Mouse (Mus musculus): ENCODE results near the gene Btnl1. TPM values are rescaled to one million over a fixed set of nuclear protein-coding genes. Genes with fewer than 3 reads are reported as not detected.

The Btnl1 gene
- not detected in 2 replicates for polyA plus RNA-seq (2016; fragmentation: Nextera tagmentation; extraction: Ambion mirVana)

GRCm38 (mm10) chr17:34376847-34377246, at the start of gene Btnl1:
Gene Btnl1, plus strand, starts transcription at chr17:34377132.
- Histone ChIP-seq H3K36me3 (replicated peaks) (no peaks in the 10 kb centered on the region), H3K9me3 (no peaks in the 10 kb centered on the region), H3K4me3 (no peak within 1 kb of the TSS), H3K27me3 (replicated peaks; ENCODE audit: low read depth, poor library complexity, severe bottlenecking) (no peaks in the 10 kb centered on the region; the same call in 1 of the 2 replicates), H3K4me1 (no peaks in the 10 kb centered on the region), H3K27ac (replicated peaks) (no peak within 1 kb of the TSS)
- WGBS, result 78% methylated on average over 2 of the region's 2 CpGs
- DNase-seq (ENCODE audit: low spot score), result no peak

GRCm38 (mm10) chr17:34329807-34330206, 47.1 kb upstream of the Btnl1 start:
- H3K36me3 ChIP-seq (replicated peaks), result no peaks in the 10 kb centered on the region
- H3K4me3 ChIP-seq, result no peak overlapping the region
- DNase-seq (ENCODE audit: low spot score), result no peak
- H3K4me1 ChIP-seq, result 0 out of 2 replicates have a peak, but pooled peaks cover 4% of the 10 kb centered on the region
- WGBS, result 77% methylated on average over 2 of the region's 2 CpGs
- no peaks in the 10 kb centered on the region for H3K27me3 ChIP-seq (replicated peaks; ENCODE audit: low read depth, poor library complexity, severe bottlenecking)
- no peaks in the 10 kb centered on the region for H3K9me3 ChIP-seq
- no peak overlapping the region for H3K27ac ChIP-seq (replicated peaks)

GRCm38 (mm10) chr17:34331200-34331599, 45.7 kb upstream of the Btnl1 start:
- H3K36me3 ChIP-seq (replicated peaks), result no peaks in the 10 kb centered on the region
- DNase-seq (ENCODE audit: low spot score), result no peak
- H3K4me1 ChIP-seq, result 0 out of 2 replicates have a peak, but pooled peaks cover 4% of the 10 kb centered on the region
- WGBS, result 95% methylated on average over 1 of the region's 1 CpGs
- H3K4me3 ChIP-seq, result no peak overlapping the region
- no peaks in the 10 kb centered on the region for H3K27me3 ChIP-seq (replicated peaks; ENCODE audit: low read depth, poor library complexity, severe bottlenecking)
- H3K9me3 ChIP-seq, result no peaks in the 10 kb centered on the region
- H3K27ac ChIP-seq (replicated peaks), result no peak overlapping the region

- H3K9me3 ChIP-seq, result no peaks in the 10 kb centered on the region
- no peaks in the 10 kb centered on the region for H3K27me3 ChIP-seq (replicated peaks; ENCODE audit: low read depth, poor library complexity, severe bottlenecking)
- H3K27ac ChIP-seq (replicated peaks), result no peak overlapping the region
- no peak for DNase-seq (ENCODE audit: low spot score)
- H3K36me3 ChIP-seq (replicated peaks), result no peaks in the 10 kb centered on the region
- WGBS, result 55% methylated on average over 3 of the region's 3 CpGs
- no peaks in the 10 kb centered on the region for H3K4me1 ChIP-seq
- H3K4me3 ChIP-seq, result no peak overlapping the region
Measured at GRCm38 (mm10) chr17:34340619-34341402, 36.1 kb upstream of the Btnl1 start.

- DNase-seq (ENCODE audit: low spot score), result no peak
- WGBS, result 86% methylated on average over 4 of the region's 4 CpGs
- no peaks in the 10 kb centered on the region for H3K36me3 ChIP-seq (replicated peaks)
- no peaks in the 10 kb centered on the region for H3K27me3 ChIP-seq (replicated peaks; ENCODE audit: low read depth, poor library complexity, severe bottlenecking)
- no peak overlapping the region for H3K4me3 ChIP-seq
- H3K4me1 ChIP-seq, result no peaks in the 10 kb centered on the region
- H3K27ac ChIP-seq (replicated peaks), result no peak overlapping the region
- H3K9me3 ChIP-seq, result no peaks in the 10 kb centered on the region
Measured at GRCm38 (mm10) chr17:34344882-34345281, 32.0 kb upstream of the Btnl1 start.

GRCm38 (mm10) chr17:34345486-34345885, 31.4 kb upstream of the Btnl1 start:
- WGBS, result 85% methylated on average over 7 of the region's 7 CpGs
- H3K36me3 ChIP-seq (replicated peaks), result no peaks in the 10 kb centered on the region
- no peak overlapping the region for H3K27ac ChIP-seq (replicated peaks)
- no peaks in the 10 kb centered on the region for H3K27me3 ChIP-seq (replicated peaks; ENCODE audit: low read depth, poor library complexity, severe bottlenecking)
- H3K4me3 ChIP-seq, result no peak overlapping the region
- no peak for DNase-seq (ENCODE audit: low spot score)
- H3K4me1 ChIP-seq, result no peaks in the 10 kb centered on the region
- H3K9me3 ChIP-seq, result no peaks in the 10 kb centered on the region

- no peaks in the 10 kb centered on the region for H3K4me1 ChIP-seq
- WGBS, result 75% methylated on average over 3 of the region's 3 CpGs
- DNase-seq (ENCODE audit: low spot score), result no peak
- no peaks in the 10 kb centered on the region for H3K36me3 ChIP-seq (replicated peaks)
- no peak overlapping the region for H3K4me3 ChIP-seq
- H3K9me3 ChIP-seq, result no peaks in the 10 kb centered on the region
- no peak overlapping the region for H3K27ac ChIP-seq (replicated peaks)
- H3K27me3 ChIP-seq (replicated peaks; ENCODE audit: low read depth, poor library complexity, severe bottlenecking), result no peaks in the 10 kb centered on the region
Measured at GRCm38 (mm10) chr17:34346041-34346440, 30.9 kb upstream of the Btnl1 start.

- H3K4me1 ChIP-seq, result no peaks in the 10 kb centered on the region
- no peaks in the 10 kb centered on the region for H3K27me3 ChIP-seq (replicated peaks; ENCODE audit: low read depth, poor library complexity, severe bottlenecking)
- WGBS, result 76% methylated on average over 6 of the region's 6 CpGs
- H3K36me3 ChIP-seq (replicated peaks), result no peaks in the 10 kb centered on the region
- DNase-seq (ENCODE audit: low spot score), result no peak
- H3K4me3 ChIP-seq, result no peak overlapping the region
- no peak overlapping the region for H3K27ac ChIP-seq (replicated peaks)
- no peaks in the 10 kb centered on the region for H3K9me3 ChIP-seq
Measured at GRCm38 (mm10) chr17:34347606-34348308, 29.2 kb upstream of the Btnl1 start.

GRCm38 (mm10) chr17:34349429-34349828, 27.5 kb upstream of the Btnl1 start:
- WGBS, result 4% methylated on average over 4 of the region's 4 CpGs
- DNase-seq (ENCODE audit: low spot score), result peak; percentile 76

GRCm38 (mm10) chr17:34354539-34354938, 22.4 kb upstream of the Btnl1 start, which contains the start of gene Btnl2:
Gene Btnl2, plus strand, starts transcription at chr17:34354822.
- H3K4me3 ChIP-seq, result no peak within 1 kb of the TSS
- no peak within 1 kb of the TSS for H3K27ac ChIP-seq (replicated peaks)
- no peaks in the 10 kb centered on the region for H3K9me3 ChIP-seq
- no peaks in the 10 kb centered on the region for H3K27me3 ChIP-seq (replicated peaks; ENCODE audit: low read depth, poor library complexity, severe bottlenecking)
- H3K4me1 ChIP-seq, result no peaks in the 10 kb centered on the region
- H3K36me3 ChIP-seq (replicated peaks), result no peaks in the 10 kb centered on the region
- no peak for DNase-seq (ENCODE audit: low spot score)
- WGBS, result 86% methylated on average over 5 of the region's 5 CpGs

More at GRCm38 (mm10) chr17:34349429-34349828, 27.5 kb upstream of the Btnl1 start:
- no peaks in the 10 kb centered on the region for H3K4me1 ChIP-seq
- no peaks in the 10 kb centered on the region for H3K27me3 ChIP-seq (replicated peaks; ENCODE audit: low read depth, poor library complexity, severe bottlenecking)
- H3K4me3 ChIP-seq, result no peak overlapping the region
- no peaks in the 10 kb centered on the region for H3K36me3 ChIP-seq (replicated peaks)
- H3K9me3 ChIP-seq, result no peaks in the 10 kb centered on the region
- H3K27ac ChIP-seq (replicated peaks), result no peak overlapping the region

- H3K4me3 ChIP-seq, result no peak overlapping the region
- no peak for DNase-seq (ENCODE audit: low spot score)
- no peaks in the 10 kb centered on the region for H3K9me3 ChIP-seq
- 98% methylated on average over 1 of the region's 1 CpGs for WGBS
- no peaks in the 10 kb centered on the region for H3K27me3 ChIP-seq (replicated peaks; ENCODE audit: low read depth, poor library complexity, severe bottlenecking)
- H3K36me3 ChIP-seq (replicated peaks), result no peaks in the 10 kb centered on the region
- no peaks in the 10 kb centered on the region for H3K4me1 ChIP-seq
- H3K27ac ChIP-seq (replicated peaks), result no peak overlapping the region
Measured at GRCm38 (mm10) chr17:34354940-34355339, 22.0 kb upstream of the Btnl1 start.

- H3K4me1 ChIP-seq, result no peaks in the 10 kb centered on the region
- H3K9me3 ChIP-seq, result no peaks in the 10 kb centered on the region
- 87% methylated on average over 15 of the region's 15 CpGs for WGBS
- no peaks in the 10 kb centered on the region for H3K27me3 ChIP-seq (replicated peaks; ENCODE audit: low read depth, poor library complexity, severe bottlenecking)
- H3K36me3 ChIP-seq (replicated peaks), result no peaks in the 10 kb centered on the region
- no peak overlapping the region for H3K4me3 ChIP-seq
- no peak overlapping the region for H3K27ac ChIP-seq (replicated peaks)
- no peak for DNase-seq (ENCODE audit: low spot score)
Measured at GRCm38 (mm10) chr17:34362954-34363546, 13.9 kb upstream of the Btnl1 start.
